Mouse (Mus musculus): Measurements from ENCODE around the gene Rfc5.

- TF ChIP-seq CTCF (IDR thresholded peaks at IDR 0.05; ENCODE audit: control insufficient read depth, insufficient read depth, low read length): no peak
- no peak for TF ChIP-seq POLR2A (IDR thresholded peaks at IDR 0.05; ENCODE audit: borderline replicate concordance, control insufficient read depth, low read depth, low read length)
Measured at GRCm38 (mm10) chr5:117376331-117376761, 12.5 kb downstream of the Rfc5 start.

All from bone marrow, adult 2 months (tissue).